Mouse (Mus musculus): ENCODE data around the gene Tjp1.

DNA sequence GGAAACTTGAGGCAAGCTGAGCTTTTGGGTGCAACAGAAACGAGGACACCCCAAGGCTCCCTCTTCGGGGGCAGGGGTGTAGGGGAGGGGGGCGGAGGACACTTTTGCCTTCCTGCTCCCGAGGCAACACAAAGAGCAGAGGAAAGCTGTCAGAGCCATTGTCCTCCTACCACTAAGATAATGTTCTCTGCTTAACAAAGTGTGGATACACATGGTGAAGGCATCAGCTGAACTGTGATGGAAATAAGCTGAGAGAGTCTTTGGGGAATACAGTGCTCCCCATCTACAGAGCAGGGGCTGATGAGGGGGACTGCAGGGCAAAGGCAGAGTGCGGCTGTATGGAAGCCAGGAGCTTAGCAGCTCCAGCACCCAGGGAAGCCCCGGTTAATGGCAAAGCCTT is 145.7 kb downstream of the Tjp1 start:
- no peak for TF ChIP-seq CTCF (IDR thresholded peaks at IDR 0.05; ENCODE audit: low read depth, low read length)
- TF ChIP-seq POLR2A (IDR thresholded peaks at IDR 0.05; ENCODE audit: insufficient read depth, low read length), result no peak
